Mouse (Mus musculus) embryo, embryonic 10.5 days (tissue): ENCODE data around the gene Slc35f2.

Experiments
- DNase-seq: peaks from one replicate; pipeline ENCODE4 v3.0.0-alpha.2; 2015; ENCODE audit warnings: low spot score

Gene Slc35f2

GRCm38 (mm10) chr9:53829081-53829865 is 57.9 kb downstream of the Slc35f2 start:
- peak; percentile 88 for DNase-seq

DNA sequence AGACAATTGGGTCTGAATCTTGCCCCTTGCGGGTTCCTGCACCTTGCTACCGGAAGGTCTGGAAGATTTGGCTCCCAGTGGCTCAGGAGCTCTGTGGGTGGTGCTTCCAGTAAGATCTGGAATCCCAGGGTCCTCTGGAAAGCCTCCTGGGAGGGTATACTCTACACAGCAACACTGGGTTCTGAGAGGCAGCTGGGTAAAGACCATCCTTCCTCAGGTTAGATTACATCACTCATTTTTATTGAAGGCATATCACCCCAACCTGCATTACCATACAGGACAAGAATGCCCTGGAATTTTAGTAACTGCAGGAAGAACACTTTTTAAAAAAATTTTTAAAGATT is 58.5 kb downstream of the Slc35f2 start:
- no peak for DNase-seq

DNA sequence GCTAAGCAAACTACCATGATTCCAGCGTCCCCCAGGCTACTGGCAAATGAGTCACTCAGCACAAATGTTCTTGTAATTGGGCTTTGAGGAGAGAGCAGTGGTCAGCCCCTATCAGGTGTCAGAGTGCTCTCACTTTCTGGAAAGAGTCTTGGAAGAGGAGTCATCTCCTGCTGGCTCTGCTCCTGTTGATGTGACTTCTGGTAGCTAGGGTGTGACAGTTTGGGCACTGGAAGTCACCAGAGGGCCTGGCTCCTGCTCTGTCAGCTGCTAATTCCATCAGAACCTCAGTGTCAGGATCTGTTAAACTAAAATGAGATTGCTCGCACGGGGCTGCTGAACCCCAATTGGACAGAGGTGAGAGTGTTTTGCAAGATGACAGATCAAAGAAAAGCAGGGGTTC is 63.7 kb downstream of the Slc35f2 start:
- no peak for DNase-seq

DNA sequence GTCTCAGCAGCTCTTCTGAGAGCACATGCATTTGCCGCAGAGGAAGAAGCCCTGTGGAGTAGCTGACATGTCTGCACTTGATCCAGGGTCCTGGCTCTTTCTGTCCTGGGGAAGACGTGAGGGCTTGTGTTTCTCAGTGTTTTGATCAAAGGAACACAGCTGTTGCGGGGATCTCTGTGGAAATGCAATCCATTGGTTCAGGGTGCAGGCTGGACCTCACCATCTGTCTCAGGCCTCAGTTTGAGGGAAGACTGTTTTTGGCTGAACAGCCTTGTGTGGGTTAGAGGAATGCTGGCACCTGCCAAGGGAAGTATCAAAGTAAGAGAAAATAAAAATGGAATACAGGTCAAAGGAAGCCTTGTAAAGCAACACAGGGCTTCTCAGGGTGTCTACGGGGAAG is 64.6 kb downstream of the Slc35f2 start:
- DNase-seq: no peak

DNA sequence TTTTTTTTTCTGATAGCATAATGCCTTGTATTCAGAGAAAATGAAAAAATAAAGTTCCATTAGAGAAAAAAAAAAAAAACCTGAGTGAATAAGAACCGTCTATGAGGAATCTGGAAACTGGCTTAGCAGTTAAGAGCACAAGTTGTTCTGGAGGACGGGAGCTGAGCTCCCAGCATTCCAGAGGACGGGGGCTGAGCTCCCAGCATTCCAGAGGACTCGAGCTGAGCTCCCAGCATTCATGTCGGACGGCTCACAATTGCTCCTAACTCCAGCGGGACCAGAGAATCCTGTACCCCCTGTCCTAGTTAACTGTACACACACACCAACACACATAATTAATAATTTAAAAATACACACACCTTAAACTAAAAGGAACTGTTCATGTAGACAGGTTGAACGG is 67.5 kb downstream of the Slc35f2 start:
- no peak for DNase-seq

GRCm38 (mm10) chr9:53848548-53848947 is 77.2 kb downstream of the Slc35f2 start:
- DNase-seq: no peak

DNA sequence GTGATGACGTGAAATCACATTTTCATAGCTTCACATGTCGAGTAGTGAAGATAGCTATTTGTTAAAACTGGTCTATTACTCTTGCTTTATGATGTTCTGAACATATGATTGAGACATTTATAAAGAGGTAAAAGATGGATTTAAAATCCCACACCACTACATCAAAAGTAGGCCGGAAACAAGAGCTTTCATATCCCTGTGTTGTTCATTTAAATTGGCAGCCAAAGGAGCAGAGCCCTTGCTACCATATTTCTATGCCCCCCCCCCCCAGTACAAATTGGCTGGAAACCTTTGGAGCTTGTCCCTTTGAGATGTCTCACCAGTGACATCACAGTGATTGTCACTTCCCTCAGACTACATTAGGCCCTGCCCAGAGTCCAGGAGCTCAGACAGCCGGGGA is 78.5 kb downstream of the Slc35f2 start, which contains the start of gene Sln:
Sln (plus strand) TSS at position 301 of the 400 bp plus-strand sequence.
- no peak for DNase-seq

DNA sequence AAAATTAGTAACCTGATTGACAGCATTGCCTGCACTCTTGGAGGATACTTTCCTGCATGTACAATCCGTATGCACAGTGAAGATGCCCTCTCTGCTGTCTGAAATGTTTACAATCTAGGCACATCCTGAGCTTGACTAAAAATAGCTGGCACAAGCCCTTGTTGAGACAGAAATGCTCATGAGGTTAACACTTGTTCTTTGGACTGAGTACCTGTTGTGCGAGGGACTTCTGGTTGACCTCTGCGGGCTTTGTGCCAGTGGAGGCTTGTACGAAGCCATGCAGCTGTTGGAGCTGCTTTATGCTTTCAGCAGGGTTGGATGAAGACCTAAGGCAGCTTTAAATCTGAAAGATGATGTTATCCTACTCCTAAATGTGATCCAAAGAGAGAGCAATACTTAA is 80.8 kb downstream of the Slc35f2 start:
- no peak for DNase-seq

GRCm38 (mm10) chr9:53853672-53854071 is 82.3 kb downstream of the Slc35f2 start:
- no peak for DNase-seq

- DNase-seq: no peak
Measured at GRCm38 (mm10) chr9:53854525-53854924, 83.2 kb downstream of the Slc35f2 start.

DNA sequence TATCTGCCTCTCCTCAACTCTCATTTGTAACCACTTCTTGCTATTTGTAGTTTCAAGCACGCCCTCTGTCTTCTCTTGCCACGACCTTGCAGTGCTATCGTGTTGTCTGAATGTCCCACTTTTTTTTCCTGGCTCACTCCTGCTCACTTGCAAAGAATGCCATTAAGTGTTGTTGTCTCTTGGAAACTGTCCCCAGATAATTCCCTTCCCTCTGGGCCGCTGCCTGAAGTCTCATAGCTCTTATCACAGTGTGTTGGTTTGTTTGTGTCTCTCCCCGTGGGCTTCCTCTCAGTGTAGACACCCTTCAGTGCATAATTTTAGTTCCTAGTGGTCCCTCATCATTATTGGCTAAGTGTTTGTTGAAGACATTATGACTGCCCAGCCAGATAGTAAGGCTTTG is 86.5 kb downstream of the Slc35f2 start:
- no peak for DNase-seq
